Mouse (Mus musculus) cerebellum, adult 9-11 months (tissue): ENCODE results near the gene Lin28a.
"Not testable (repeated sequence)": the region's sequence is repeated elsewhere in the genome, so short reads cannot be mapped to it uniquely, and the experiment has no call there.

Source experiments
- DNase-seq: peaks from one replicate; pipeline ENCODE4 v3.0.0; 2022

The Lin28a gene

GRCm38 (mm10) chr4:134018038-134018778, 433 bp downstream of the Lin28a start:
- no peak for DNase-seq

DNA sequence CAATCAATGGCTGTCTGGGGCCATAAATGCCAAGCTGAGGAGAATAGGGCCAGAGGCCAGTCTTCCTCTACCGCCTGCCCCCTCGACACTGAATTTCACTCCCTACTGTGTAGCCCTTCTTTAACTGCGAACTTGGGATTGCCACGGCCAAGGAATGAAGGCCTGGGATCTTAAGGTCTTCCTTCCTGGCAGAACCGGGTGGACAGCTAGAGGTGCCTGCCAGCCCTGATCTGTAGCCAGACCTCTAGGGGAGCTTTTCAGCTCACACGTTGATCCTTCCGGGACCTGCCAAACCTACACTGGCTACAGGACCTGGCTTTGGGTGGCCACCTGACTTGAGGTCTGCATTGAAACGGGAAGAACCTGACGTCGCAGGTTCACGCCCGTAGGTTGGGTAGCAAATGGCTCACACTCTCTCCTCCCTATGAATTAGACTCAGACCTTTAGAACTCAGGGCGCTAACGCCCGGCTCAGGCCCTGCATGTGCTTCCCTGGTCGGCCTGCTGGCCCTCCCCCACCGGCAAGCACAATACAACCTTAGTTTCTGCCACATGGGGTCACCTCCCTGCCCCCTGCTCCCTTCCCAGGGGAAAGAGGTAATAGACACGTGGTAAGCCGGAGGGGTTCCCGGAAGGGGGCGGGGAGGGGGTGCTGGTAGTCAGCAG, 1.3 kb downstream of the Lin28a start:
- DNase-seq: no peak

GRCm38 (mm10) chr4:134016767-134017166, 1.9 kb downstream of the Lin28a start:
- no peak for DNase-seq

GRCm38 (mm10) chr4:134016208-134016607, 2.4 kb downstream of the Lin28a start:
- no peak for DNase-seq

GRCm38 (mm10) chr4:134012858-134013528, 5.6 kb downstream of the Lin28a start:
- DNase-seq: no peak

DNA sequence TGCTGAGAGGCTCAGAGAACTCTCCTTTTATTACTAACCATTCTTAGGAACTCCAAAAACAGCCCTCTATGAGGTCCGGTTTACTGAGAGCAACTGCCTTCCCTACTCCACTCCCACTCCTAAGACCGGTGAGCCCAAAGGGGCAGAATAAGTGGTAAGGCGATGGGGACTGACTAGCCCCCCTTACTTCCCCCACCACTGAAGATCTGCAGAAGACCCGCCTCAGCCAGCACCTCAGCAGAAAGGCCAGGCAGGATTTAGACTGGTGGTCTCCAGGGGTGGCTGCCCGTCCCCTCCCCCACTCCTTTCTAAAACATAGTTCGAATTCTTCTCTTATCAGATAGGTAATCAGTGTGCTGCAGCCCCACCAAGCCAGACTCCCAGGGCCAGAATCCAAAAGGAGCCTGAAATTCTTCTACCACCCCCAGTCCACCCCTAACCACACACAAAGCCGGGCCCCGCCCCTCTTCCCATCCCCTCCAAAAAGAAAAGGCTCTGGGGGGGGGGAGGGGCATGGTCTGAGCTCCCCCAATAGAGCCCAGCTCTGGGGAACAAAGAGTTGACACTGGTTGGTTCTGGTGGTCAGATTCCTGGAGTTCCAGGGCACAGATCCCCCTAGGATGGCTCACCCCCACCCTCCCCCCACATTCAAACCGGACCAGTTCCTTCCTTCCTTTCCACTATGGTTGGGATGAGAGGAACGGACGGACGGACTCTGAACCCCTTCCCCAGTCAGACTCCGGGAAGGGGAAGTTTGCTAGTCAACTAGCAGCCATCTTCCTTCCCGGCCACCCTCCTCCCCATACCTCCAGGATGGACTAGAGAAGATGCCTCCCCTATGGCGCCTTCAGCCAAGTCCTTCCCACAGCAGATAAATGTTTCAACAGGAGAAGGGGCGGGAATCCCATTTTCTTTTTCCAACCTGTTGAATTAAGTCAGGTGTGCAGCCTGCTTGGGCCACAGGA, 6.9 kb downstream of the Lin28a start:
- DNase-seq: no peak

DNA sequence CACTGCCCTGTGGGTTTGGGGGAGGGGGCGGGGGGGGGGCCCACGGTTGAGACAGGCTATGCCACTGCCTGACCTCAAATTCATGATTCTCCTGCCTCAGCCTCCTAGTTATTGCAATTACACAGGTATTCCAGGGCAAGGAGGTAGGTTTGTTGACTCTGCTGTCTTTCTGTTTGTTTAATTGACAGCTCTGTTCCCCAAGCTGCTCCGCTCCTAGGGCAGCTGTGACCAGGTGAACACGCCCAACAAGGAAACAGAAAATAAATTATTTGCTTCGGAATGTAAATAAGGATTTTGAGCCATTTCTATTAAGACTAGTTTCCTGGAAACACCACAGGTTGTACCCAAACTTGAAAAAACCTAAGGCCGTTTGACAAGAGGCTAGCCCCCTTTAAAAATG, 8.9 kb downstream of the Lin28a start:
- DNase-seq: no peak

- DNase-seq: no peak
Measured at GRCm38 (mm10) chr4:134006845-134007244, 11.8 kb downstream of the Lin28a start.

DNA sequence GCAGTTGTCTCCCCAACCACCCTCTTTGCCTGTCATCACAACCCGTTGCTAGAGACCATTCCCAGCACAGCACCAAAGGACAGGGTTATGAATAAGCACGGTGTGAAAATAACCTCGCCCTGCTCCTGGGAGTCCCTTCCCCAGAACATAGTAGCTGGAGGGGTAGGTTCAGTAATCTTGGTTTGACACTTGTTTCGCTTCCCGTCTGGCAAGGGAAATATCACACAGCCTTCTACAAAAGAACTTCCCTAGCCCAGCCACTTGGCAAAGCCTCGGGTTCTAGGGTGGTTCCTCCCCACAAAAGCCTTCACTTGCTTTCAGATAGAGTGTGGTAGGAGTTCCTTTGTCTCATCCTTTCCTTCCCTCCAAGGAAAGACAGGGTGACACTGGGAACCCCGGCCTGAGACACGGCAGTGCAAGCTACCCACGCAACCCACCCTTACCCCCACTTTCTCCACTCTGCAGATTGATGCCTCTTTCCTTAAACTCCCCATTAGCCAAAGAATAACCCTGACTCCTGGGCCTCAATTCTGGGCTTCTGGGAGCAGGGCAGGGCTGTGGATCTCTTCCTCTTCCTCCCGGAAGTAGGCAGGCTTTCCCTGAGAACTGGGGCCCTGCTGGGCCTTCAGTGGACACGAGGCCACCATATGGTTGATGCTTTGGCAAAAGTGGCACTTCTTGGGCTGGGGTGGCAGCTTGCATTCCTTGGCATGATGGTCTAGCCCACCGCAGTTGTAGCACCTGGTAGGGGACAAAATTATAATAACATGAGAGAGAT, 12.9 kb downstream of the Lin28a start:
- DNase-seq: no peak

GRCm38 (mm10) chr4:134002903-134003302, 15.7 kb downstream of the Lin28a start:
- no peak for DNase-seq

GRCm38 (mm10) chr4:134002246-134002645, 16.4 kb downstream of the Lin28a start:
- DNase-seq: no peak

DNA sequence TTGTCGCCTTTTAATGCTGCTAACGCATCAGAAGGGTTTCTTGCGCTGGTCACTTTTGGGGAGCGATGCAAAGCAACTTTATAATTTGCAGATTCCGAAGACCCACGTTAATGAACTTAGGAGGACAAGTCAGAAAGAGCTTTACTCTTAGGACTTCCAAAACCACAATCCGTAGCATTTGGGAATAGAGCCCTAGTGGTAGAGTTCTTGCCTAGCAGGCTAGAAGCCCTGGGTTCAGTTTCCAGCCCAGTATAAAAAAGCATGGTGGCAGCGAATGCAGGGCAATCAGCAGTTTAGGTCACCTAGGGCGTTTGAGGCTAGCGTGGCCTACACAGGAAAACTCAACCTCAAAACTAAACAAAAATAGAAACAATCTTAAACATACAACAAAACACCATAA, 16.9 kb downstream of the Lin28a start:
- no peak for DNase-seq

- peak; percentile 97 for DNase-seq
Measured at GRCm38 (mm10) chr4:134000466-134001438, 17.9 kb downstream of the Lin28a start, which contains the start of gene Dhdds. Dhdds (minus strand) TSS chr4:134000918.

DNA sequence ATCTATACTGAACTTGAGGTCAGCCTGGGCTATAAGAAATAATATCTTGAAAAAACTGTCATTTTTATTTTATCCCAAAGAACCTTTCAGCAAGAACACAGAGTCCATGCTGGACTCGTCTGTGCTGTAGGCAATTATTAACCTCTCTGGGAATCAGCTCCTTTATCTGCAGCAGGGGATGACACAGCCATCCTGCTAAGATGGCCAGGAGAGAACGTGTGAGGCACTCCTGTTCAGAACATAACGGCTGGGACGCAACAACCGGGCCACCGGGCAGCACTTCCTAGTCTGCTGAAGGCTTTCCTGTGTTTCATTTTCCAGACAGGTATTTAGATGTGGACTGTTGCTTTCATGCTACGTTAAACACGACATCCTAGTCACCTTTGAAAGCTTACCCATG, 23.9 kb downstream of the Lin28a start:
- DNase-seq: no peak

DNA sequence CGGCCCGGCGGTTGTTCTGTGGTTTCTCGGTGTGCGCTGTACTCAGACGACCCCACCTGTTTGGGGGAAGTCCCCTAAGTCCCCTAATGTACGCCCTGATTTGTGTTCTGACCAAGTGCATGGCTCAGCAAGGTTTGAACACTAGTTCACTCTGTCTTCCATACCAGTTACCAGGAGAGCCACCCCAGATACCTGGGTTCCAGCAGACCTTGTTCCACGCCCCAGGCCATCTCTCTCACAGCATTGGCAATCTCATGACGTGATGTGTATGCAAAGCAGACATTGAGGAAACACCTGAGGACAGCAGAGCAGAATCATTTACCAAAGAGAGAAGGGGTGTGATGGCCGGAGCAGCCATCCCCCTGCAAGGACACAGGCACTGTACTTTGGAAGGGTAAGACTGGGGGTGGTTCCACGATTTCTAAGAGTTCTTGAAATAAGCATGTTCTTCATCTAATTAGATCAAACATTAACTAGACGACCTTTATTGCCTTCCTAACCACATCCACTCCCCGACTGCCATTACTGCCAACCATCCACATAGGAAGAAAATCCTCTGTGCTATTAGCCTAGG, 27.5 kb downstream of the Lin28a start:
- DNase-seq: no peak

DNA sequence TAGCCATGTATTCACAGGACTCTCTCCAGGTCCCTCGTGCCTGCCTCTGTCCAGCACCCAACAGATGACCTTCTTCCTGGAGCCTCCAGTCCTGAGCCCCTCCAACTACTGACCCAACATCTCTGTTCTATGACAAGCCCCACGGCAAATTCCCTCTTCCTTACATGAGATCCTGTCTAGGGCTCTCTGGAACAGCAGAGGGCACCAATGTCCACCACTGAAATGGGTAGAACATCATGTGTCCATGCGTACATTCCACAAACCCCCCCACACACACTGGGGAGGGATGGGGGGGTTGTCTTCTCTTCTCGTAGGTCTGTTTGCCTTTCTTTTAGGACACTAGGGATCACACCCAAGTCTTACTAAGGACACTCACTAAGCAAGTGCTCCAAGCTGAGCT, 28.6 kb downstream of the Lin28a start:
- DNase-seq: no peak

DNA sequence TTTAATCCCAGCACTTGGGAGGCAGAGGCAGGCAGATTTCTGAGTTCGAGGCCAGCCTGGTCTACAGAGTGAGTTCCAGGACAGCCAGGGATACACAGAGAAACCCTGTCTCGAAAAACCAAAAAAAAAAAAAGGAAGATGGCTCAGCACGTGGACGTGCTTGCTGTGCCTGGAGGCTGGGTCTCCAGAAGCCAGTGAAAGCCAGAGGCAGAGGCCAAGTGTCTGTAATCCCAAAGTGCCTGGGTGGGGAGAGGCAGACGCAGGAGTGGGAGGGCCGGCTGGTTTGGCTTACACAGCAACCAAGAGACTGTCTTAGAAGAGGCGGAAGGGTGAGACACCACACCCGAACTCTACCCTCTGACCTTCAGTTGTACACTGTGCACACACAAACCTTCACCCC, 30.4 kb downstream of the Lin28a start:
- not testable (repeated sequence) for DNase-seq

GRCm38 (mm10) chr4:133982936-133983335, 35.7 kb downstream of the Lin28a start:
- DNase-seq: no peak

- no peak for DNase-seq
Measured at GRCm38 (mm10) chr4:133980496-133980895, 38.1 kb downstream of the Lin28a start.

DNA sequence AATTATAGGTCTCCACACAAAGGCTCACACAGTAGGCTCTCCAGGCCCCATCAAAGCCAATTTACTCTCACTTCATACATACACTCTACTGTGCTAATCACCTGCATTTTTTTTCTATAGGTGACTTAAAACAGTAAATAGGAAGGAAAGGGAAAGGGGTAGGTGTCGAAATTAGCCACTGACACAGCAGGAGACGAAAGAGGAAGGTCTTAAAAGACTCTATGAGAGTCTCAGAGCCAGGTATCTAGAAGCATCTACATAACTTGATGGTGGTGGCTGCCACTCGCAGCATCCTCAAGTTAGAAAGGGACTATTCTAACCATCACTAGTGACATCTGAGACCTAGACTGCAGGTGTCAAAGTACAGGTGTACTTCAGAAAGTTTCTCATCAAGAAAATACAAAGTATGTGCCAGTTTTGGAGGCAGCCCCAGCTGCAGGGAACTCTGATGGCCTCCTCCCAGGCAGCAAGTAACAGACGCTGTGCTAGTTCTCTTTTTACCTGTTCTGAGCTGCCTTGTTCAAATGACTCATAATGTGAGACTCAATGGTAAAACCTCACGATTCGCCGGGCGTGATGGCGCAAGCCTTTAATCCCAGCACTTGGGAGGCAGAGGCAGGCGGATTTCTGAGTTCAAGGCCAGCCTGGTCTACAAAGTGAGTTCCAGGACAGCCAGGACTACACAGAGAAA, 40.5 kb downstream of the Lin28a start:
- no peak for DNase-seq
